Mouse (Mus musculus) adrenal gland, adult 8-10 months (tissue): ENCODE data around the gene Tedc1. TPM values are rescaled to one million over a fixed set of nuclear protein-coding genes. Genes with fewer than 3 reads are reported as not detected.

Source experiments
- DNase-seq: peaks from one replicate; pipeline ENCODE4 v3.0.0; 2022
- total RNA-seq, 4 experiments: library from RNA; stranded (reverse); gene quantifications; 2 replicates each; pipeline ENCODE4 v1.2.4; 2022

The Tedc1 gene
- total RNA-seq, result 1 to 10 TPM in 3 of 4 experiments, under 1 TPM in 1; 0.87 to 1.8 (median 1.5) TPM

- DNase-seq, result peak; percentile 99
Measured at GRCm38 (mm10) chr12:113155887-113156539, at the start of gene Tedc1. Tedc1 (plus strand) TSS chr12:113156421.

- DNase-seq, result no peak
Measured at GRCm38 (mm10) chr12:113107431-113108124, 48.6 kb upstream of the Tedc1 start.

- DNase-seq, result no peak
Measured at GRCm38 (mm10) chr12:113108528-113109283, 47.5 kb upstream of the Tedc1 start.

- no peak for DNase-seq
Measured at GRCm38 (mm10) chr12:113109801-113110200, 46.4 kb upstream of the Tedc1 start.

- peak; percentile 72 for DNase-seq
Measured at GRCm38 (mm10) chr12:113114141-113114540, 42.1 kb upstream of the Tedc1 start.

GRCm38 (mm10) chr12:113114856-113115538, 41.2 kb upstream of the Tedc1 start:
- no peak for DNase-seq

- peak; percentile 61 for DNase-seq
Measured at GRCm38 (mm10) chr12:113119516-113120410, 36.5 kb upstream of the Tedc1 start.

GRCm38 (mm10) chr12:113124726-113125125, 31.5 kb upstream of the Tedc1 start:
- DNase-seq, result no peak

- DNase-seq, result no peak
Measured at GRCm38 (mm10) chr12:113130732-113131131, 25.5 kb upstream of the Tedc1 start.

- no peak for DNase-seq
Measured at GRCm38 (mm10) chr12:113131601-113132000, 24.6 kb upstream of the Tedc1 start.

- DNase-seq, result no peak
Measured at GRCm38 (mm10) chr12:113132567-113132966, 23.7 kb upstream of the Tedc1 start.

GRCm38 (mm10) chr12:113133260-113133659, 23.0 kb upstream of the Tedc1 start:
- DNase-seq, result no peak

GRCm38 (mm10) chr12:113133861-113134403, 22.3 kb upstream of the Tedc1 start:
- DNase-seq, result no peak

GRCm38 (mm10) chr12:113134502-113134901, 21.7 kb upstream of the Tedc1 start:
- no peak for DNase-seq

- no peak for DNase-seq
Measured at GRCm38 (mm10) chr12:113135401-113135800, 20.8 kb upstream of the Tedc1 start.

GRCm38 (mm10) chr12:113136492-113137020, 19.7 kb upstream of the Tedc1 start:
- no peak for DNase-seq

GRCm38 (mm10) chr12:113137260-113138213, 18.7 kb upstream of the Tedc1 start:
- no peak for DNase-seq

- DNase-seq, result no peak
Measured at GRCm38 (mm10) chr12:113138291-113138690, 17.9 kb upstream of the Tedc1 start.
